In genomic region chr9:118807669-118808068, GRCm38 (mm10) we compare ENCODE assay signal across 24 mouse cellular contexts.
DNase-seq lines count a peak whose midpoint lies in the region; ATAC-seq lines count a peak whose summit lies in the region.
"Had no signal": no experiment of that assay in that cellular context is flagged by ENCODE, and none has a peak within 500 bp of the region (broad histone marks: within the 10 kb centered on the region; RNA-seq: fewer than 3 reads in every experiment).

No protein-coding gene starts in this region.

- H3K4me2 ChIP-seq in midbrain, embryonic 11.5 days, result no peak overlapping the region
- H3K4me2 ChIP-seq in midbrain, embryonic 13.5 days (replicated peaks), result no peak overlapping the region
- H3K4me2 ChIP-seq: embryonic facial prominence, embryonic 12.5 days; forebrain, embryonic 13.5 days; forebrain, embryonic 15.5 days had no signal

- no peak overlapping the region for H3K4me3 ChIP-seq in midbrain, embryonic 11.5 days (ENCODE audit: low read depth, low read length)
- H3K4me3 ChIP-seq in midbrain, embryonic 13.5 days (replicated peaks), result no peak overlapping the region
- H3K4me3 ChIP-seq: embryonic facial prominence, embryonic 10.5 days; embryonic facial prominence, embryonic 12.5 days; forebrain, embryonic 13.5 days; forebrain, embryonic 15.5 days had no signal

- no peak for ATAC-seq in midbrain, embryonic 11.5 days (ENCODE audit: low FRiP score)
- no peak for ATAC-seq in midbrain, embryonic 13.5 days
- ATAC-seq in hematopoietic stem cell, adult 5-6 weeks (replicated peaks in 1 of 2; ENCODE audit: insufficient read depth in 1 of 2, low FRiP score in 2 of 2, low TSS enrichment in 1 of 2, low read depth in 1 of 2, poor library complexity in 2 of 2, severe bottlenecking in 2 of 2), result peak; percentile 77
- ATAC-seq: activated CD4-positive, CD25-positive, alpha-beta regulatory T cell, adult 4 months; CD4-positive, CD25-positive, alpha-beta regulatory T cell, adult 4 months; forebrain, embryonic 13.5 days; forebrain, embryonic 15.5 days; forebrain, postnatal 0 days; Patski had no signal

- peak; percentile 49 for DNase-seq in midbrain, embryonic 11.5 days (ENCODE audit: low spot score, missing footprints)
- DNase-seq in layer of hippocampus, adult 9-11 months, result no peak
- no peak for DNase-seq in adrenal gland, adult (ENCODE audit: inconsistent age in 2 of 2, low spot score in 1 of 2)
- DNase-seq: adrenal gland, adult 2 months; adrenal gland, postnatal 10 days; adrenal gland, postnatal 25 days; B cell, adult 2 months; cerebellum, adult 11 months; cerebellum, adult 18-20 months; cerebellum, adult 8-10 months; cerebellum, adult 9-11 months; cerebellum, postnatal 14 days; cerebellum, postnatal 36 days; forebrain, postnatal 0 days had no signal

- no peak overlapping the region for H3K9ac ChIP-seq in midbrain, embryonic 11.5 days (ENCODE audit: low read length)
- H3K9ac ChIP-seq in midbrain, embryonic 13.5 days (replicated peaks), result no peak overlapping the region
- H3K9ac ChIP-seq: embryonic facial prominence, embryonic 12.5 days; forebrain, embryonic 13.5 days; forebrain, embryonic 15.5 days; forebrain, postnatal 0 days had no signal

- H3K4me1 ChIP-seq in midbrain, embryonic 11.5 days (ENCODE audit: control insufficient read depth, insufficient read depth, low read length), result no peaks in the 10 kb centered on the region
- H3K4me1 ChIP-seq in midbrain, embryonic 13.5 days (replicated peaks), result no peaks in the 10 kb centered on the region
- H3K4me1 ChIP-seq: embryonic facial prominence, embryonic 10.5 days; embryonic facial prominence, embryonic 12.5 days; forebrain, embryonic 13.5 days; forebrain, embryonic 15.5 days had no signal

- 94% methylated on average over 3 of the region's 3 CpGs for WGBS in midbrain, embryonic 11.5 days
- WGBS in midbrain, embryonic 13.5 days, result 98% methylated on average over 3 of the region's 3 CpGs

- H3K9me3 ChIP-seq in midbrain, embryonic 11.5 days (ENCODE audit: control insufficient read depth, low read length), result no peaks in the 10 kb centered on the region
- H3K9me3 ChIP-seq in midbrain, embryonic 13.5 days, result no peaks in the 10 kb centered on the region
- H3K9me3 ChIP-seq: embryonic facial prominence, embryonic 10.5 days; embryonic facial prominence, embryonic 12.5 days; forebrain, embryonic 13.5 days; forebrain, embryonic 15.5 days had no signal

- H3K27me3 ChIP-seq in midbrain, embryonic 11.5 days (ENCODE audit: control insufficient read depth, insufficient read depth, low read length), result no peaks in the 10 kb centered on the region
- H3K27me3 ChIP-seq in midbrain, embryonic 13.5 days, result no peaks in the 10 kb centered on the region
- H3K27me3 ChIP-seq: embryonic facial prominence, embryonic 12.5 days; forebrain, embryonic 13.5 days; forebrain, embryonic 15.5 days; Patski had no signal

- no peak overlapping the region for H3K27ac ChIP-seq in midbrain, embryonic 11.5 days (ENCODE audit: low read depth, low read length)
- no peak overlapping the region for H3K27ac ChIP-seq in midbrain, embryonic 13.5 days
- H3K27ac ChIP-seq: embryonic facial prominence, embryonic 10.5 days; embryonic facial prominence, embryonic 12.5 days; forebrain, embryonic 13.5 days; forebrain, embryonic 15.5 days had no signal

- H3K36me3 ChIP-seq in midbrain, embryonic 11.5 days (ENCODE audit: control insufficient read depth, insufficient read depth, low read length), result no peaks in the 10 kb centered on the region
- no peaks in the 10 kb centered on the region for H3K36me3 ChIP-seq in midbrain, embryonic 13.5 days
- H3K36me3 ChIP-seq: forebrain, embryonic 15.5 days; G1E had no signal

Comparison
In these comparisons a context has a peak if more than half of its experiments do, and no peak if none do; other contexts are left out.
1. ATAC-seq: peak in hematopoietic stem cell, adult 5-6 weeks (2 of 2); none in midbrain, embryonic 11.5 days (single experiment) and midbrain, embryonic 13.5 days (single experiment).